Mouse (Mus musculus) MEL (cell line): ENCODE measurements around the gene Cmc1.

Source experiments
- CHD1 ChIP-seq: IDR thresholded peaks from 2 replicates; pipeline ENCODE4 v1.6.1; 2012; ENCODE audit warnings: low read depth, mild to moderate bottlenecking, inconsistent platforms, low read length, improper control_type of control experiment
- CTCF ChIP-seq, 3 experiments: IDR thresholded peaks in 2 of 3; conservative IDR thresholded peaks in 1 of 3; 2 replicates each; pipeline ENCODE4 v1.5.1; 2011 to 2012; ENCODE audit warnings: low read length in 3 of 3, low read depth in 2 of 3, mild to moderate bottlenecking in 2 of 3, improper control_type of control experiment in 1 of 3, inconsistent platforms in 1 of 3, mixed read lengths in 1 of 3, moderate library complexity in 1 of 3; ENCODE audit not compliant: control insufficient read depth in 1 of 3, insufficient read depth in 1 of 3, poor library complexity in 1 of 3, severe bottlenecking in 1 of 3
- ELF1 ChIP-seq: IDR thresholded peaks from 2 replicates; pipeline ENCODE4 v1.6.1; 2014; ENCODE audit warnings: low read depth, mild to moderate bottlenecking, inconsistent platforms, low read length, improper control_type of control experiment, moderate library complexity
- EP300 ChIP-seq, 2 experiments: IDR thresholded peaks; 2 replicates each; pipeline ENCODE4 v1.6.1; 2011; ENCODE audit warnings: improper control_type of control experiment in 2 of 2, low read length in 2 of 2, low read depth in 1 of 2, mild to moderate bottlenecking in 1 of 2
- GATA1 ChIP-seq: IDR thresholded peaks from 2 replicates; pipeline ENCODE4 v1.6.1; 2011; ENCODE audit warnings: low read depth, low read length, improper control_type of control experiment
- MAX ChIP-seq: IDR thresholded peaks from 2 replicates; pipeline ENCODE4 v1.6.1; 2011; ENCODE audit warnings: low read length, improper control_type of control experiment
- MAZ ChIP-seq: IDR thresholded peaks from 2 replicates; pipeline ENCODE4 v1.6.1; 2012; ENCODE audit warnings: low read depth, mild to moderate bottlenecking, inconsistent platforms, low read length, improper control_type of control experiment
- NELFE ChIP-seq: IDR thresholded peaks from 2 replicates; pipeline ENCODE4 v1.6.1; 2011; ENCODE audit warnings: low read depth, low read length, improper control_type of control experiment
- POLR2A ChIP-seq, 2 experiments: IDR thresholded peaks; 2 replicates each; pipeline ENCODE4 v1.6.1; 2011 to 2012; ENCODE audit warnings: low read length in 2 of 2, mild to moderate bottlenecking in 2 of 2, control low read depth in 1 of 2, improper control_type of control experiment in 1 of 2, low read depth in 1 of 2, moderate library complexity in 1 of 2; ENCODE audit not compliant: control insufficient read depth in 1 of 2, insufficient read depth in 1 of 2, poor library complexity in 1 of 2
- RCOR1 ChIP-seq: IDR thresholded peaks from 2 replicates; pipeline ENCODE4 v1.6.1; 2012; ENCODE audit warnings: low read depth, mild to moderate bottlenecking, inconsistent platforms, low read length, improper control_type of control experiment
- SIN3A ChIP-seq: IDR thresholded peaks from 2 replicates; pipeline ENCODE4 v1.6.1; 2012; ENCODE audit warnings: low read length, improper control_type of control experiment, inconsistent platforms
- TBP ChIP-seq: IDR thresholded peaks from 2 replicates; pipeline ENCODE4 v1.8.0; 2011; ENCODE audit warnings: low read depth, low read length, improper control_type of control experiment
- UBTF ChIP-seq: IDR thresholded peaks from 2 replicates; pipeline ENCODE4 v1.6.1; 2012; ENCODE audit warnings: low read depth, mild to moderate bottlenecking, inconsistent platforms, low read length, improper control_type of control experiment, moderate library complexity, borderline replicate concordance; ENCODE audit not compliant: insufficient read depth
- ZKSCAN1 ChIP-seq: IDR thresholded peaks from 2 replicates; pipeline ENCODE4 v1.6.1; 2012; ENCODE audit warnings: low read depth, mild to moderate bottlenecking, inconsistent platforms, low read length, improper control_type of control experiment, moderate library complexity

- no peak for TF ChIP-seq RCOR1
- peak in 2 of 3 experiments; percentile 16 to 39; a peak in 2 of 6 replicates for TF ChIP-seq CTCF (IDR thresholded peaks at IDR 0.05 in 2 of 3, conservative IDR thresholded peaks at IDR 0.05 in 1 of 3; ENCODE audit: control insufficient read depth in 1 of 3, insufficient read depth in 1 of 3, low read depth in 2 of 3, low read length in 3 of 3, poor library complexity in 1 of 3, severe bottlenecking in 1 of 3)
- TF ChIP-seq MAX: no peak
- 0 out of 2 replicates have a peak, but pooled peaks have one; percentile 1 for TF ChIP-seq TBP
- TF ChIP-seq ZKSCAN1: no peak
- TF ChIP-seq EP300 (IDR thresholded peaks at IDR 0.05; ENCODE audit: low read depth in 1 of 2, low read length in 2 of 2): peak; percentile 36 to 53; a peak in 2 of 4 replicates
- TF ChIP-seq MAZ: no peak
- TF ChIP-seq GATA1: 0 out of 2 replicates have a peak, but pooled peaks have one; percentile 40
- no peak for TF ChIP-seq CHD1
- peak; percentile 58 for TF ChIP-seq SIN3A
- TF ChIP-seq POLR2A (IDR thresholded peaks at IDR 0.05; ENCODE audit: control insufficient read depth in 1 of 2, insufficient read depth in 1 of 2, low read depth in 1 of 2, low read length in 2 of 2, poor library complexity in 1 of 2): no peak; a peak in 1 of 4 replicates
- TF ChIP-seq UBTF: no peak
- TF ChIP-seq NELFE: no peak
- no peak for TF ChIP-seq ELF1
Observed at GRCm38 (mm10) chr9:118151221-118151507, 1.2 kb upstream of the Cmc1 start.
